Mouse (Mus musculus) cerebellum, adult 18-20 months (tissue): ENCODE results near the gene Ccdc24.

Experiments used
- DNase-seq, 2 experiments: peaks; one replicate each; pipeline ENCODE4 v3.0.0; 2021

Gene Ccdc24

DNA sequence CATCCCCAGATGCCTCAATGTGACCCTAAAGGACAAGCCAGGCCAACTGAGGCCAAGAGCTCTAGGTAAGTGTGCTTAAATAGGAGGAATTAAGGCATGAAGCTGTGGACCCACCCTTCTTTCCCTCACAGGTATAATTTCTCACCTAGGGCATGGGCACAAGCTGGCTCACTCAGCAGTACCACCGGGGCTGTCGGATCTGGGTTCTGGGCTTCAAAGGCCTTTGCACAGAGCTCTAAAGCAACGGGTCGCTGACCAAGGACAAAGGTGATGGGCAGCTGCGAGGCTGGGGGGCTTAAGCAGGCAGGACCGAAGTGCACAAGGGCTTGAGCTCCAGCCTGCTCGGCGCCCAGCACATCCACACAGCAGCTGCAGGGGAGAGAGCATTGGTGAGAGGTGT lies 18.4 kb upstream of the Ccdc24 start:
- no peak for DNase-seq

DNA sequence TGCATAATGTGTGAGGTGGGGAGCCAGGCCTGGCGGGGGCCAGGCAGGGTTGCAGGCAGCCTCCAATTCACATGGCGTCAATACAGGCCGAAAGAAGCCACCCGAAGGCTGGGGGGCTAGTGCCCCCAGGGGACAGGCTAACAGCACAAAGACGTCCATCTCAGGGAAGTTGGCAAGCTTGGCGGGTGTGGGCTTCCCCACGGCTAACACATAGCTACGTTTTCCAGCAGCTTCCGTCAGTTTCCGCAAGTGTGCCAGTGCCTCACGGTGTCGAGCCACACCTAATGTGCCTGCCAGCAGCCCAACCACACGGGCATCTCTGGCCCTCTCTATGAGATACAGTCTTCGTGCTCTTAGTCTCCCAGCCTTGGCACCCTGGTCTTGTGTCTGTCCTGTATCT lies 17.7 kb upstream of the Ccdc24 start:
- DNase-seq: no peak

DNA sequence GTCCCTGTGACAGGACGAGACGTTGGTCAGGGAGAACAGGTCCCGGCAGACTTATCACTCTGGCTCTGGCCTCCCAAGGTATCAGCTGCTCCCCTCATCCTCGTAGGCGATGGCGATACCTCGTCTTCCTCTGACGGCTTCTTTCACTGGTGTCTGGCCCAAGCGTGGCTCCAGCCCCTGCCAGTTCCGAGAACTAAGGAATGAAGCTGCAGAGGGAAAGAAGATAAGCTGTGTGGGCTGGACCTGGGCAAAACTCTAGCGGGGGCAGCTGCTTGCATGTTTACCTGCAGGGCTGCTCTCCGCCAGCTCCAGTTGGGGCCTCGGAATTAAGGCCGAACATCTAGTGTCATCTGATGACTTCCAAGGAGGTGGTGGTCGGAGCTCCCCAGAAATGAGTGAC lies 17.1 kb upstream of the Ccdc24 start:
- DNase-seq: no peak

DNA sequence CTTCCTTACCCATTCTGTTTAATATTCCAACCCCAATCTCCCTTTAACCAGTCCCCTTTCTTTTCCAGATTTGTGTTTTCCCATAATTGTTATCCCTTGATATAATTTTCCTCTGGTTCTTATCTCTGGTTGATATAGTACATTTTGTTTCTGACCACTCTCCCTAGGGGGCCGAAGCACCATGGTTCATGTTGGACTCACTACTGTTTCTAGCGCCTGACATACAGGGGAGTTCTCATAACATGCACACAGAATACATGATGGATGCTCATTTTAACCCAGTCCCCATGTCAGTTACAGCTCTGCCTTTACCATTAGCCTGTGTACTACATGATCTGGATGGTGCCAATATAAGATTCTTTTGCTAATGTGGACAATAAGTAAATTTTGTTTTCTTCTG lies 15.6 kb upstream of the Ccdc24 start:
- no peak for DNase-seq

DNA sequence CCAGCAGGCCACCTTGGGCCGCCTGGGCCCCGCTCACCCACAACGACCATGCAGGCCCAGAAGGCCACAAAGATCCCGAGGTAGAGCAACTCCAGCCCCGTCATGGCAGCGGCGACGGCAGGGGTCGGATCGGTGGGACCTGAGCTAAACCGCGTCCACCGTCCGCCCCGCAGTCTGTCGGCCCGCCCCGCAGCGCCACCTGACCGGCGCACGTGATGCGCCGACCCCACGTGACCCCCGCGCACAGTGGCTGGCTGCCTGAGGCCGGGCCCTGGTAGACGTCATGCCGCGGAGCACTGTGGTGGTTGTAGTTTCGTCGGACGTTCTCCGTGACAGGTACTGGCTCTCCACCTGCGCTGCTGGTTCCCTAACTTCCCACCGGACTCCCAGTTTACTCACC lies 14.8 kb upstream of the Ccdc24 start, which contains the start of gene Atp6v0b:
Gene Atp6v0b (minus strand): TSS at position 201 of the 400 bp plus-strand sequence.
- peak; percentile 97 to 98 for DNase-seq

DNA sequence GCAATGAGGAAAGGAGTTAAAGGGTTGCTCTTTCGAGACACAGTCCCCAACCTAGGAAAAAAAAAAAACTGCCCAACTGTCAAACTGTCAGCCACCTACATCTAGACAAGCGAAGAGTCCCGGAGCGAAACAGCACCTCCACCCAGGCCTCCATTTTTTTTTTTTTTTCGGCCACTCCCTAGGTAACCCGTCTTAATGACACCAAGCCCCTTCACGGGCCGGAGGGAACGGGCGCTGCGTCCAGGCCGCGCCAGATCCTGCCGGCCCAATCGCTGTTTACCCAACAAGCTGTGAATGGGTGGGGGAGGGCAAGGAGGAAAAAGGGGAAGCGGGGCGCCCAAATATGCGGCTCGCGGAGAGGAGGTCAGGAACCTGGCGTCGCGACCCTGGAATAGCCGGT lies 14.3 kb upstream of the Ccdc24 start:
- DNase-seq: no peak

DNA sequence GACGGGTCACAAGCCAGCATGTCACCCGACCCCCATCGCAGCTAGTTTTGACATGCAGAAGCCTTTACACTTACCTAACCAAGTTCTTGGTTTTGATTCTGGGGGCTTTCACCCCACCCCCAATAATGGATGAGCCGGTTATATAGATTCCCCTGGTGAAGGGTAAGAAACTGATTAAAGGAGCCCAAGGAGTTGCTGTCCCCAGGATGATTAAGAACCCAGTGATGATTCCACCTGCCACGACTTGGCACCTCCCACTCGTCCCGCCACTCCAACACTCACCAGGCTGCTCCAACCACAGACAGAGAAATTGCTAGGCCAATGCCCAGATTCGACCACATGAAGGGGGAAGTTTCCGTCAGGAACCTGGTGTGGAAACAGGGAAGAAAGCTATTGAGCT lies 13.6 kb upstream of the Ccdc24 start:
- no peak for DNase-seq

DNA sequence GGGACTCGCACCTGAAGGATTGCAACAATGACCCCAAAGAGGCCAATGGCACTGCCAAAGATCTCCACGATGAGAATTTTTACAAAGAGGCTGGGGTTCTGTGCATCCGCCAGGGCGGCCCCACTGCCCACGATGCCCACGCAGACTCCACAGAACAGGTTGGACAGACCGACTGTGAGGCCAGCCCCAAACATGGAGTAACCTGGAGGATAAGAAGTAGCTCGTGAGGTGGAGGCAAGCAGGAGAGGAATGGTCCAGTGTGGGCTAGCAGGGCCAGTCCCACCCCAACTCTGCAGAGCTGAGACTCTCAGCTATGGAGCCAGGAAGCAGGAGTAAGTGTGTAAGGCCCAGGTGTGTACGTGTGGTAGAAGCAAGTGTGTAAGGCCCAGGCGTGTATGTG lies 12.7 kb upstream of the Ccdc24 start:
- DNase-seq: no peak

DNA sequence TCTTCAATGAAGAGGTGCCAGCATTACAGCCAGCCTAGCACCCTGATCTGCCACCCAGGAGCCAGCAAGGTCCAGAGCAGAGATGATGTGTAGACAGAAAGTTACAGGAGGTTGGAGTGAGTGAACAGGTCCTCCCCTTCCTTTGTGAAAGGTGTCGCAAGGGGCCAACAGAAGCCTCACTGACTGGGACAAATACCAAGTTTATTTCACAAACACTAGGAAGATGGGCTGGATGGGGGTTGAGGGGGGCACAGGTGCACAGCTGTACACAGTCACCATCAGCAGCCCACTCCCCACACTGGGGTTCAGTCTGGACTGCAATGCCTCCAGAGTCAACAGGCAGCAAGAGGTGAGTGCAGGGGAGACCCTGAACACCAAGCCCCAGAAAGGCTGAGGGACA lies 11.8 kb upstream of the Ccdc24 start:
- no peak for DNase-seq

DNA sequence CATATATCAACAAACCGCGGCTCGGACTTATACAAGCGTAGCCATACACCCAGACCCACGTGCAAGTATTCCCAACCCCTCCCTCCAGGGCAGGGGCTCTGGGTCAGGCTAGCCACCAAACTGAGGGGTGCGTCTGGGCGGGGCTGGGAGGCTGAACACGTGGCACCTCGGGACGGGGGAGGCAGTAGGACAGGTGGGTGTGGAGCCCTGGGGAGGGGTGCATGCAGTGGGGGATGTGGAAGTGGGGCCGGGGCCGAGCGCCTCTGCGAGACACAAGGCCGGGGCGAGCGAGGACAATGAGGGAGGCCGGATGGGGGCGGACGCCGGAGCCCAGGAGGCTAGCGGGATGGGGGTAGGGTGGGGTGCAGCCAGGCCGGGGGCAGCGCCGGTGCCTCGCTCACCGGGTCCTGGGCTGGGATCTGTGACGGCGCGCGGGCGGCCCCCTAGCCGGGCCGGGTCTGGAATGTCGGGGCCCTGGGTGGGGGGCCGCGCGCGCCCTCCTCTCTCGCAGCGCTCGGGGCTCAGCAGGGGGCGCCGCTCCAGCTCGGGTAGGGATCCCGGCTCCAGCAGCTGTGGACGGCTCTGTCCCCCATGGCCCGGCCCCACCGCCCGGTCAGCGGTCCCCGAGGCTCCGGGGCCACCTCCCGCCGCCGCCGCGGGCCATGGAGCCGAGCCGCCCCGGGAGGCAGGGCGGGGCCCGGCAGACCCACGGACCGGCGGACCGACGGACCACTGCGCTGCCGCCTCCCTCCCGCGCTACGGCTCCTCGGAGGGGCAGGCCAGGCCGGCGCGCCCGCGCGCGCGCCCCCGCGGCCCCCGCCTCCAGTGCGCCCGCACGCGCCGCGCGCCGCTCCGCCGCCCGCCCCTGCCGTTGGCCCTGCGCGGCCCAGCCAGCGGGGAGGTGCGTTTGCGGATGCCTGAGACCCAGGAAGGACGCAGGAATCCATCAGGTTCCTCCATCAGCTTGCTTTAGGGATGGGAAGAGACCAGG lies 10.6 kb upstream of the Ccdc24 start, which contains the start of gene B4galt2:
Gene B4galt2 (minus strand): TSS at position 787 of the 991 bp plus-strand sequence.
- peak; percentile 63 to 81 for DNase-seq

DNA sequence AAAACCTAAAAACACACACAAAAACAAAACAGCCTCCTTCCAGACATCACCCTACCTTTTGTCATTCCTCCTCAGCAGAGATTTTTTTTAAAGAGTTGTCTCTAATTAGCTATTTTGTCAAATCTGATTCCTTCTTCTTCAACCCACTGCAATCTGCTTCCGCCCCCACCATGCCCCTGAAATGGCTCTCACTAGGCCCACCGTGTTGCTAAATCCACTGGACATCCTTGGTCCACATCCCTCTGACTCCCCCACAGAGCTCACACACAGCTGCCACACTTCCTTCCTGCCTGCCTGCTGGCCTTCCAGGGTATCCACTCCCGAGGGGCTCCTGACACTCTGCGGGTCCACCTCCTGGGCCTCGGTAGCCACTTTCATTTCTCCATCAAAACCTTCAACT lies 6.3 kb upstream of the Ccdc24 start:
- no peak for DNase-seq

DNA sequence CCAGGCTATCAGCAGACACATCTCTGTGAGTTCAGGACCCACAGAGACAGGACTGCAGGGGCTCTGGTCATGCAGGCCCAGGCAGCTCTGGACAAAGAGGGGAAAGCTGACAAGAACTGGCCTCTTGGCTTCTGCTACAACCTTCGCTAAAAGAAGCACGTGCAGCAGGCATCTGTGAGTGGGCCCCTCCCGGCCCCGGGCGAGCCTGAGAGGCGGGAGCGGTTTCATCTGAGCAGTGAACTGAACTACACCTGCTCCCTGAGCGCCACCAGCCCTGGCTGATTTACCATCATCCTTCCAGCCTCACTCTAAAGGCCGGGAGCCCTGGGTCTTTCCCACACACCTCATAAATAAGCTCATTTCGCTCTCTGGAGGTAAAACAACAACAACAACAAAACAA lies 5.9 kb upstream of the Ccdc24 start:
- DNase-seq: no peak

DNA sequence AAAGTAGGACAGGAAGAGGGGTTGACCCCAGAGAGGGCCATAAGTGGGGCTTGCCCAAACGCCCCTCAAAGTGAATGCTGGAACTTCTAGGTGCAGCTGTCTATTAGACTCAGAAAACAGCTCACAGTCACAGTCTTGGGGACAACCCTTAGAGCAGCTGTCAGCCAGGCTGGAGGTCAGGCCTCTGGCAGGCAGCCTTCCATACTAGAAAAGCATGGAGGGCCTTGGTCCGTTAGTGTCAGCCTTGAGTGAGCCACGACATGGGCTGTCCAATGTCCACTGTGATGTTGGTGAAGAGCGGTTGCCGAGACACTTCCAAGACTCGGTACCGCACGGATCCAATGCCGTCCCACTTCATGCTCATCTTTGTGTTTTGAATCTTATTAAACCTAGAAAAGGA lies 1.3 kb upstream of the Ccdc24 start:
- no peak for DNase-seq

DNA sequence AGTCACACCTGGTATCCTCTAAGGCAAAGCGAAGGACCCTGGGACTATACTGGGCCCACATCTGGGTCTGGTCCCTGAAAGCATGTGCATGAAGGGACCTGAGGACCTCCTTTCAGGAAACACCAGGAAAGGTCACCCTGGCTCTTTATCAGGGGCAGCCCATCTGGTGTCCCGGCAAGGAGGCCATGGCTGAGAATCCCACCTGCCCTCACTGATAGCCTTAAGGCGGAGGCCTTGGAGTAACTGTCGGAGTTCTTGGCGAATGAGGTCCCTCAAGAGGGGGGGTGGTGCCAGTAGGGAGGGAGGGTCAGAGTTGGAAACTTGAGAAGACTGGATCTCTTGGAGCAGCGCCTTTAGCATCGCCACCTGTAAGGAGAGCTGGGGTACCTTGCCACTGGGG lies 570 bp downstream of the Ccdc24 start:
- DNase-seq: no peak

DNA sequence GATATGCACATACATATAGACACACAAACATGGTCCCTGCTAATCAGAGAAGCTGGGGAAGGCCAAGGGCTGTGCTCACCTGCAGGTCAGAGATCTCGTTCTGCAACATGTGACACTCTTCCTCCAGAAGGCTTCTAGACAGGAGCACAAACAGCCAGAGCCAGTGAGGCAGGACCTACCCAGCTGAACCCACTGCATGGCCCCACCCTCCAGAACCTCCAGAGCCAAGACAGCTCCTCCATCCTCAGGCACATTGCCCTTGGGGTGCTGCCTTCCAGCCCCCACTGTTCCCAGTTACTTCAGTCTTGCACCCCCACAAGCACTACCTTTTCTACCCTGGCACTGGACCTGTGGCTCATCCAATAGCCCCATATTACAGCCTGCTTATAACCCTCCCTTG lies 1.9 kb downstream of the Ccdc24 start:
- no peak for DNase-seq

DNA sequence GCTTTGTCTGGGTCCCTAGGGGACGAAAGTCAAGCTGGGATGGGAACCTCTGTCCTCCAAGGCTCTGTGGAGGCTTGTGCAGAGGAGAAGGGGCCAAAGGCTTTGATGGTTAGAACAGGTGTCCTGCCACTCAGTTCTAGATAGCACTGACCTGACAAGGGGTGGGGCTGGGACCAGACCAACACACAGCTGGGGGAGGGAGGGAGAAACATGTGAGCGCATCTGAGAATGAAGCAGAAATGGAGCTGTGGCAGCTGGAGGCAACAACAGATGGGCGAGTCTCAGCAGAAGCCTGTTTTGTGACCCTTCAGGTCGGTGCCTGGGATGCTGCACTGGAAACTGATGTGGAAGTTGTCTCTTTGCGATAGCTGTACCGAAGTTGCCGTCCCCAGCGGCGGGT lies 3.0 kb downstream of the Ccdc24 start:
- DNase-seq: no peak

DNA sequence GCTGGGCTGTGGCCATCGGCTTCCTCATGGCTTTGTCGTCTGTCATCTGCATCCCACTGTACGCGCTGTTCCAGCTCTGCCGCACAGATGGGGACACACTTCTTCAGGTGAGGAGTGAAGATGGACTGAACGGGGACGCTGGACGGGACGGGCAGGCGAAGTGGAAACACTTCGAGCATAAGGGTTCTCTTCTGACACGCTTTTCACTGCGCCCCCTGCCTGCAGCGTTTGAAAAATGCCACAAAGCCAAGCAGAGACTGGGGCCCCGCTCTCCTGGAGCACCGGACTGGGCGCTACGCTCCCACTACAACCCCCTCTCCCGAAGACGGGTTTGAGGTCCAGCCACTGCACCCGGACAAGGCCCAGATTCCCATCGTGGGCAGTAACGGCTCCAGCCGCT lies 4.5 kb downstream of the Ccdc24 start:
- DNase-seq: peak; percentile 56 to 59

DNA sequence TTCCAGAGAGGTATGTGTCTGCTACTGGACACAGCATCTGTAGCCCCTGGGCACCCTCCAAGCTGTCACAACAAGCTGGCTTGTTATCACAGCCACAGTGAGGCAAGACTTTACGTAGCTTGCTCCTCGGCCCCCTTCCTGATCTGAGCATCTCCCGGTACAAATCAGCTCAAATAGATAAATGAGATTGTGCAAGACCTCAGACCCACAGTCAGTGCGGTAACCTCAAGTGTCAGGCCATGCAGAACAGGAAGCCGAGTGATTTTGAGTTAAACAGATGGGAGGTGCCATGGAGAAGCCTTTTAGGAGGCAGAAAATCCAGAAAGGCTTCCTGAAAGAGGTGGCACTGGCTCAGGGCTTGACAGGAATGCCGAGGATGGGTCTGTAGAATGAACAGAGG lies 5.4 kb downstream of the Ccdc24 start:
- no peak for DNase-seq

DNA sequence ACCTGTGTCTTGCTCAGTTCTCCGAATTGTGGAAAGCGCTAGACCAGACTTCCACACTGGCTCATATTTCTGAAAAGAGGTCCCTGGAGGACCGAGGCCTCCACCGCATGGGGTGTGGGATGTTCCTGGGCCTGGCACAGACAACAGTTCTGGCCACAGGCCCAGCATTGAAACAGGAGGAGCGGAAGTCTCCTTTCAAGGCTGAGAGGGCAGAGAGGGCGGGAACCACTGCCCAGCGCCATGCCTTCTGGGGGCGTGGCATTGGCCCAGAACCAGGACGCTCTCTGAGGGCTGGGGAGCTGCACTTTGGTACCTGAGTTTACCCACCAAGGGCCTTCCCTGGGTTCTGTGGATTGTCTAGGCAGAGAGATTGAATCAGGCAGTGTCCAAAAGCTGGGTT lies 6.3 kb downstream of the Ccdc24 start:
- DNase-seq: peak; percentile 33 to 35

DNA sequence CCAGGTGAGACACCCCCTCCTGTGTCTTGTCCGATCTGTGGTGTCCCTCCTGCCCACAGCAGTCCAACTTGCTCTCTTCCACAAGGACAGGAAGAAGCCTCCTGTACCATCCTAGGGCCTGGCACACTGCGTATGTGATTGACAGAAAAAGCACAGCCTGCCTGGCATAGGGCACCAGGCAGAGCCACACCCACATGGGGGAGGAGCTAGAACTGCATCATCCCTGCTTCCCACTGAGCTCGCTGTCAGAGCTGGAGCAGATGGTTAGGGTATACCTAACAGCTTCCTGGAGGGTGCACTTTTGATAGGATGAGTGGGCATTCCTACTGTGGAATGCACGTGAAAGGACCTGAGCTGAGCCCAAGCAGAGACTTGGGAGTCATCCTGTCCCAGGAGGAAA lies 9.5 kb downstream of the Ccdc24 start:
- DNase-seq: no peak

DNA sequence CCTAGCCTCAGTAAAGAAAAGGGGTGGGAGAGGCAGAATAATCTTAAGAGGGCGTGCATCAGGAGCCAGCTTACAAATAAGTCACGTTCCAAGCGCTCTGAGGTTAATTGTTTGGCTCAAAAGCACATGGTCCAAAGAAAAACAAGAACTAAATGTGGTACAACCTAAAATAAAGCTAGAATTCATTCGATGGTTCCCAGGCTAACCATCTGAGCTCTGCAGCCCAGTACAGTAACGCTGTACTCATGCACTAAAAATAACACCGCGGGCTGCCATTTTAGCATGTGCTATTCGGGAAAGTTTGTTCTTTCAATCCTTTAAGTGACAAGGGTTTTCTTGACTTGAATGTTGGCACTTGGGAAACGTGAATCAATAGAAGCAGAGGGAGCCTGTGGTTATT lies 11.8 kb downstream of the Ccdc24 start:
- DNase-seq: no peak

DNA sequence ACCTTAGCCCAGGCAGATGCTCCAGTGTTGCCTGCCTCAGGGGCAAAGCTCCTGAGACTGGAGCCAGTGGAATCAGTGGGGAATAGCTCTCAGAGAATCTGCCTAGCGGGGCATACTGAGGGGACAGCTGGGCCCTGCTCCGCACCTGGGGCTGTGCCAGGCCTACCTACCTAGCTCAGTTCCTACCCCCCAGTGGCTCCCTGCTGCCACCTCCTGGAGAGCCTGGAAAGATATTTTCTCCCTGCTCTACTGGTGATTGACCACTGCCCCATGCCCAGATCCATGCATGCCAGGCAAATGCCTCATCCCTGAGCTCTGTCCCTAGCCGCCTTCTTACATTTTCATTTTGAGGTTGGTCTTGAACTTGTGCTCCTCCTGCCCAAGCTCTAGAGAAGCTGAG lies 13.6 kb downstream of the Ccdc24 start:
- DNase-seq: peak; percentile 66 to 69

DNA sequence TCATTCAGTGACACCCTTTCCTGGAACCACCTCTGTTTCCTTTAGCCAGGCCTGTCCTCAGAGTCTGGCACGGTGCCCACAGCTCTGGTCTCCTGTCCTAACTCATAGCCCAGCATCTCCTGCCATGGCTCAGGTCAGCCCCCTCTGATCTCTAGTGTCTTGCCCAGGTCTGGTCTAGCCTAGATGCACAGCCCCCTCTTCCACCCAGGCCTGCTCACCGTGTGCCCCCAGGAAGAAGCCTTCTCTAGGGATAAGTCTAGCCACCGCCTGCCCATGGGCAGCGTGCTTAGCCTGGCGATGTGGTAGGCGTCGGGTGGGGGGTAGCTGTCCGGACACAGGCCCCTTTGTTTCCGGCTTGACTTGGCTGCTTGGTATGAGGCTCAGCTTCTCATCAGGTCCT lies 17.2 kb downstream of the Ccdc24 start:
- DNase-seq: peak in 1 of 2 experiments; percentile 37

DNA sequence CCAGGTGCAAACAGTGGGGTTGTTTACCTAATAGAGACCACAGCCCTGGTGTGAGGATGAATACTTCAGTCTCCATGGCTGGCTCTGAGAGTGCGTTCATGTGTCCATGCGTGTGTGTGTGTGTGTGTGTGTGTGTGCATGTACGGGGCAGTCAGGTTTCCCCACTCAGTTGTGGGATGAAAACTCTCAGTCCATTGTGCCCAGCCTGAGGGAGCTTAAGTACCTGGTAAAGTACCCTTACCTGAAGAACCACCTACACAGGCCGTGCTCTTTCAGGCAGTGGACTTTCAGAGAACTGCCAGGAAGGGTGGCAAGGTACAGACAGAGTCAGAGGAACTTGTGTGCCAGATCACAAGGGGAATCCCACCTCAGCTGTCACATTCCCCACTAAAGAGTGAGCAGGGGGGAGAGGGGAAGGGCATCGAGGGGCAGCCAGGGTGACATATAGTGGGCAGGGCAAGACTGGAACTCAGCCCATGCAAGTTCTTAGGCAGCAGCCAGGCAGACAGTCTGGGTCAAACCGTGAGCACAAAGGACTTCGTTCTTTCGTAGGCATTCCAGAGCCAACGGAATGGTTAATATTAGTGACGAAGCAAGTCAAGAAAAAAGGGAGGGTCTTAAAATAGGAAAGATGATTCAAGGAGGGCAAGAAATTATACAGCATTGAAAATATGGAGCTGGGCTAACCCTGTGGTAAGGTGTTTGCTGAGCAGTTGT lies 20.0 kb downstream of the Ccdc24 start:
- DNase-seq: no peak
